Mouse (Mus musculus) kidney, adult 2 months (tissue): ENCODE data around the gene Best3.

Experiments used
- CTCF ChIP-seq: fragments of 200-500 bp; conservative IDR thresholded peaks from 2 replicates; pipeline ENCODE4 v1.5.1; 2011; ENCODE audit warnings: low read depth, mild to moderate bottlenecking, control low read depth, low read length, moderate library complexity, mixed read lengths; ENCODE audit not compliant: insufficient read depth, insufficient read length
- POLR2A ChIP-seq: fragments of 200-500 bp; IDR thresholded peaks from one replicate; pipeline ENCODE4 v1.6.1; 2011; ENCODE audit warnings: low read depth, low read length, control low read depth

GRCm38 (mm10) chr10:116944940-116945339 lies 41.2 kb upstream of the Best3 start:
- no peak for TF ChIP-seq CTCF
- no peak for TF ChIP-seq POLR2A
